Mouse (Mus musculus): ENCODE measurements around the gene Blvrb.

GRCm38 (mm10) chr7:27458614-27459013 is 10.8 kb downstream of the Blvrb start:
- TF ChIP-seq CTCF (IDR thresholded peaks at IDR 0.05; ENCODE audit: low read depth, low read length): no peak
- TF ChIP-seq POLR2A (IDR thresholded peaks at IDR 0.05; ENCODE audit: borderline replicate concordance, low read depth, low read length): no peak
